Mouse (Mus musculus) forebrain, postnatal 0 days (tissue): ENCODE measurements at regions not wholly inside any gene's neighbourhood (a gene's known extent, or its start where the extent isn't known, plus 50 kb on each side); places are given as distances from the start of the nearest gene placed in this dataset.

Experiments used
- ATAC-seq: fragments of 200-750 bp; cut with Nextera tagmentation; 2 replicates; pipeline ENCODE4 v1.8.0; 2017; ENCODE audit warnings: mild to moderate bottlenecking, moderate library complexity
- DNase-seq: peaks from one replicate; pipeline ENCODE4 v3.0.0-alpha.2; 2015
- H3K27ac ChIP-seq: fragments of 300-500 bp; sonication (generic); 2 replicates; pipeline ENCODE4 v1.5.1; 2014; ENCODE audit warnings: low read depth, mild to moderate bottlenecking, antibody characterized with exemption, low read length, moderate library complexity, mixed read lengths
- H3K27me3 ChIP-seq: fragments of 300-500 bp; sonication (generic); 2 replicates; pipeline ENCODE4 v1.6.1; 2014; ENCODE audit warnings: mild to moderate bottlenecking, low read length, mixed read lengths; ENCODE audit not compliant: insufficient read depth
- H3K36me3 ChIP-seq: fragments of 300-500 bp; sonication (generic); 2 replicates; pipeline ENCODE4 v1.6.1; 2014; ENCODE audit warnings: mild to moderate bottlenecking, moderate library complexity; ENCODE audit not compliant: insufficient read depth
- H3K4me1 ChIP-seq: fragments of 300-500 bp; sonication (generic); 2 replicates; pipeline ENCODE4 v1.6.1; 2014; ENCODE audit warnings: antibody characterized with exemption; ENCODE audit not compliant: insufficient read depth
- H3K4me2 ChIP-seq: fragments of 300-500 bp; sonication (generic); 2 replicates; pipeline ENCODE4 v1.6.1; 2014; ENCODE audit warnings: low read depth, mild to moderate bottlenecking, moderate library complexity
- H3K4me3 ChIP-seq: fragments of 300-500 bp; sonication (generic); 2 replicates; pipeline ENCODE4 v1.5.1; 2014; ENCODE audit warnings: low read depth, low read length, mixed read lengths
- H3K9ac ChIP-seq: fragments of 300-500 bp; sonication (generic); 2 replicates; pipeline ENCODE4 v1.6.1; 2014; ENCODE audit warnings: mild to moderate bottlenecking
- H3K9me3 ChIP-seq: fragments of 300-500 bp; sonication (generic); 2 replicates; pipeline ENCODE4 v1.6.1; 2016; ENCODE audit warnings: low read length
- CTCF ChIP-seq: sonication (generic); IDR thresholded peaks from 2 replicates; pipeline ENCODE4 v1.5.1; 2016; ENCODE audit warnings: antibody characterized with exemption, control low read depth, low read depth
- WGBS: fragments of 180-500 bp; shearing (Covaris S2); extraction: QIAGEN DNeasy Blood & Tissue Kit; methylation state at CpG from one replicate; pipeline ENCODE4 v1.1.7; 2014; 5-methylcytosine and 5-hydroxymethylcytosine counted together

GRCm38 (mm10) chr2:17157336-17157735 lies 573.9 kb downstream of the Nebl start:
- ATAC-seq (no peak), DNase-seq (no peak)
- TF ChIP-seq CTCF: no peak

GRCm38 (mm10) chr2:17155596-17155995 lies 575.7 kb downstream of the Nebl start:
- ATAC-seq: no peak
- Histone ChIP-seq H3K27ac (no peak overlapping the region), H3K27me3 (no peaks in the 10 kb centered on the region), H3K9ac (no peak overlapping the region), H3K36me3 (no peaks in the 10 kb centered on the region), H3K4me2 (no peak overlapping the region), H3K4me1 (no peaks in the 10 kb centered on the region), H3K9me3 (no peaks in the 10 kb centered on the region), H3K4me3 (no peak overlapping the region)
- no peak for TF ChIP-seq CTCF
- no peak for DNase-seq
- 74% methylated on average over 2 of the region's 2 CpGs for WGBS

More at GRCm38 (mm10) chr2:17157336-17157735, 573.9 kb downstream of the Nebl start:
- H3K4me2 ChIP-seq: no peak overlapping the region
- 80% methylated on average over 1 of the region's 1 CpGs for WGBS
- no peaks in the 10 kb centered on the region for H3K9me3 ChIP-seq
- no peaks in the 10 kb centered on the region for H3K27me3 ChIP-seq
- no peak overlapping the region for H3K9ac ChIP-seq
- H3K4me1 ChIP-seq: no peaks in the 10 kb centered on the region
- no peaks in the 10 kb centered on the region for H3K36me3 ChIP-seq
- no peak overlapping the region for H3K27ac ChIP-seq
- H3K4me3 ChIP-seq: no peak overlapping the region

- WGBS: 81% methylated on average over 4 of the region's 4 CpGs
- Histone ChIP-seq H3K9ac (no peak overlapping the region), H3K9me3 (no peaks in the 10 kb centered on the region)
Observed at GRCm38 (mm10) chr2:17123626-17124025, 607.6 kb downstream of the Nebl start.

GRCm38 (mm10) chr2:17117292-17117691 lies 614.0 kb downstream of the Nebl start:
- Histone ChIP-seq H3K4me3 (no peak overlapping the region), H3K9ac (no peak overlapping the region), H3K27ac (no peak overlapping the region), H3K36me3 (no peaks in the 10 kb centered on the region), H3K27me3 (no peaks in the 10 kb centered on the region), H3K4me1 (no peaks in the 10 kb centered on the region), H3K9me3 (no peaks in the 10 kb centered on the region), H3K4me2 (no peak overlapping the region)
- DNase-seq (no peak), ATAC-seq (no peak)
- 67% methylated on average over 2 of the region's 2 CpGs for WGBS
- TF ChIP-seq CTCF: no peak

More at GRCm38 (mm10) chr2:17123626-17124025, 607.6 kb downstream of the Nebl start:
- Histone ChIP-seq H3K27me3 (no peaks in the 10 kb centered on the region), H3K4me2 (no peak overlapping the region), H3K27ac (no peak overlapping the region), H3K4me1 (no peaks in the 10 kb centered on the region), H3K4me3 (no peak overlapping the region), H3K36me3 (no peaks in the 10 kb centered on the region)
- no peak for TF ChIP-seq CTCF
- ATAC-seq: no peak
- no peak for DNase-seq

GRCm38 (mm10) chr2:17111177-17111576 lies 620.1 kb downstream of the Nebl start:
- TF ChIP-seq CTCF: no peak
- Histone ChIP-seq H3K36me3 (no peaks in the 10 kb centered on the region), H3K4me2 (no peak overlapping the region), H3K9me3 (no peaks in the 10 kb centered on the region), H3K9ac (no peak overlapping the region), H3K4me3 (no peak overlapping the region), H3K27me3 (no peaks in the 10 kb centered on the region), H3K27ac (no peak overlapping the region), H3K4me1 (no peaks in the 10 kb centered on the region)
- DNase-seq (no peak), ATAC-seq (no peak)
- WGBS: 53% methylated on average over 1 of the region's 1 CpGs

- no peaks in the 10 kb centered on the region for H3K27me3 ChIP-seq
- no peak for ATAC-seq
- no peak for TF ChIP-seq CTCF
- no peak overlapping the region for H3K27ac ChIP-seq
- H3K36me3 ChIP-seq: no peaks in the 10 kb centered on the region
- no peaks in the 10 kb centered on the region for H3K4me1 ChIP-seq
- no peak overlapping the region for H3K9ac ChIP-seq
- no peak overlapping the region for H3K4me3 ChIP-seq
- H3K9me3 ChIP-seq: no peaks in the 10 kb centered on the region
- no peak overlapping the region for H3K4me2 ChIP-seq
- DNase-seq: no peak
Observed at GRCm38 (mm10) chr2:17101161-17101560, 630.1 kb downstream of the Nebl start.

- ATAC-seq: no peak
- Histone ChIP-seq H3K4me1 (no peaks in the 10 kb centered on the region), H3K27me3 (no peaks in the 10 kb centered on the region), H3K4me3 (no peak overlapping the region), H3K9ac (no peak overlapping the region), H3K36me3 (no peaks in the 10 kb centered on the region), H3K4me2 (no peak overlapping the region), H3K27ac (no peak overlapping the region), H3K9me3 (no peaks in the 10 kb centered on the region)
- DNase-seq: no peak
- 81% methylated on average over 20 of the region's 20 CpGs for WGBS
- TF ChIP-seq CTCF: no peak
Observed at GRCm38 (mm10) chr2:17097546-17097945, 633.7 kb downstream of the Nebl start.

GRCm38 (mm10) chr2:17091454-17091853 lies 639.8 kb downstream of the Nebl start:
- no peaks in the 10 kb centered on the region for H3K9me3 ChIP-seq
- H3K4me2 ChIP-seq: no peak overlapping the region
- no peaks in the 10 kb centered on the region for H3K27me3 ChIP-seq
- no peaks in the 10 kb centered on the region for H3K36me3 ChIP-seq
- no peak overlapping the region for H3K9ac ChIP-seq
- no peaks in the 10 kb centered on the region for H3K4me1 ChIP-seq
- ATAC-seq (no peak), DNase-seq (no peak)
- 74% methylated on average over 1 of the region's 1 CpGs for WGBS
- H3K27ac ChIP-seq: no peak overlapping the region
- no peak overlapping the region for H3K4me3 ChIP-seq
- TF ChIP-seq CTCF: no peak
